Mouse (Mus musculus): ENCODE results near the gene Igf2r.

GRCm38 (mm10) chr17:12673871-12674270 lies 95.6 kb downstream of the Igf2r start:
- TF ChIP-seq POLR2A (IDR thresholded peaks at IDR 0.05; ENCODE audit: control insufficient read depth, extremely low read depth, insufficient read depth, low read length, poor library complexity) (no peak), CTCF (IDR thresholded peaks at IDR 0.05; ENCODE audit: borderline replicate concordance, control insufficient read depth, extremely low read depth, insufficient read depth, low read length, poor library complexity) (no peak)
